Mouse (Mus musculus): Measurements from ENCODE around the gene Birc2. TPM values are rescaled to one million over a fixed set of nuclear protein-coding genes. Genes with fewer than 3 reads are reported as not detected.

Birc2 gene
- polyA plus RNA-seq, 1 experiment from 2014 or later = 45.5 TPM

DNA sequence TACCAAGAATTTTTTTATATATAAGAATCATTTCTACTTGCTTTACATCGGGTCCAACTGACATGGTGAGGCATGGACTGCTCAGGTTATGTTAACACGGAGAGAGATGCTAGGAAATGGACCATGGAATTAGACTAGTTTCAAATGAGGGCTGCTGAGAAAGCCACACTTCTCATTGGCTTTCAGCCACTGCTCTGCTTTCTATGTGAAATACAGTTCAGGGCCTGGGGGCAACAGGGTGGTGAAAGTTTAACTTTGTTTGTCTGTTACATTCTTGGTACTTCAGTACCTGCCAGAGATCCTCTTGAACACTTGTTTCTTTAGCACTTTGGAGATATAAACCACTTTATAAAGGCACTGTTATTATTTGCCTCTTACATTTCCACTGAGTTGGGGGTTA lies 43.3 kb downstream of the Birc2 start:
- Histone ChIP-seq H3K9ac (no peak overlapping the region), H3K4me1 (no peaks in the 10 kb centered on the region), H3K4me2 (replicated peaks) (no peak overlapping the region), H3K27me3 (no peaks in the 10 kb centered on the region), H3K9me3 (replicated peaks) (no peaks in the 10 kb centered on the region), H3K4me3 (no peak overlapping the region), H3K27ac (no peak overlapping the region), H3K36me3 (peaks cover 25% of the 10 kb centered on the region)
- WGBS = 83% methylated on average over 2 of the region's 2 CpGs
- no peak for ATAC-seq (ENCODE audit: low FRiP score)

DNA sequence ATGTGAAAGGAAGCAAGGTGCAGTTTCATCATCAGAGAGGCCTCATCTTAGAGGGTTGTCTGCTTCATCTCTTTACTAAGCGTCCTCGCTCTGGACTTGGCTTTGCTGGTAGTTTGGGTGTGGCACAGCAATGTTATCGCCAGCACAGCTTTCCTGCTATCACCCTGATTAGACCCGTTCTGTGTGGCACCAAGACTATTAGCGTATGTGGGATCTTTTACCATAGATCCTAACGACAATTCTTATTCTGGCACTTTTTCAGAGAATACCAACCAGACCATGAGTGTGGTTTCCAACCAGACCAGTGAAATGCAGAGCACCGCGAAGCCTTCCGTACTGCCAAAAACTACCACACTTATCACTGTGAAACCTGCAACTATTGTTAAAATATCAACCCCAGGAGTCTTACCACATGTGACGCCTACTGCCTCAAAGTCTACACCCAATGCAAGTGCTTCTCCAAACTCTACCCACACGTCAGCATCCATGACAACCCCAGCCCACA lies 46.2 kb downstream of the Birc2 start:
- Histone ChIP-seq H3K36me3 (peaks cover 25% of the 10 kb centered on the region), H3K4me2 (replicated peaks) (no peak overlapping the region), H3K27ac (no peak overlapping the region), H3K4me1 (peaks cover 5% of the 10 kb centered on the region), H3K4me3 (no peak overlapping the region), H3K9ac (no peak overlapping the region), H3K9me3 (replicated peaks) (no peaks in the 10 kb centered on the region), H3K27me3 (no peaks in the 10 kb centered on the region)
- WGBS = 92% methylated on average over 11 of the region's 11 CpGs
- ATAC-seq (ENCODE audit: low FRiP score) = no peak

DNA sequence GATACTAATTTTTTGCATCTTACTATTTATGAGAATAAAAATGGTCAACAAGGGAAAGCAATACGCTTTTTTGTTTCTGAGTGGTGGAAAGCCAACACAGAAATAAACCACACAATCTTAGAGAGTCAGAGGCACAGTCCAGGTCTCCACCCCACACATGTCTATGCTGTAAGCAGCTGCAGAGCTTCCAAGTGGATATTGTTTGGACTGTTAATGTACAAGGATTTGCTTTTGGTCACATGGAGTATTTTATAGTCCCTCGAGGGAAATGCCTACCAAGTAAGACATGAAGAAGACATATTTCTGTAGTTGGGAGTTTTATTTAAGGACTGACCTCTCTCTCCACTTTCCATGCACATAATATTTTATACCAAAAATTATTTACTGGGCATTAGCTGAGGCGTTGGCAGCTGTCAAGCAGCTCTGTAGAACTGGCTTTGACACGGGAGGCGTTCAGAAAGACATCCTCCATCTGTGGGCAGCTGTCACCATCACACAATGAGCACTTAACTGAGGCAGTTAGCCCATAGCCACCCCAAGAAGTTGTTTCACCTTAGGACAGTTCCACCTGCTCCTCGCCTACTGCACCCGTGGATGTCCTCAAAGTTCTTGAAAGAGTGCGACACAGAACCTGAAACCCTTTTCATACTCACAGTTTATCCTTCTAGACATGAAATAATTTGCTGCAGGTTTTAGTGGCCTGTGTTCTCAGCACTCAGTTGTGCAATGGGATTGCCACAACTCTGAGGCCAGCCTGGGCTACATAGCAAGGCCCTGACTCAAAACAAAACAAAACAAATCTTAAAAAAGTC lies 46.9 kb downstream of the Birc2 start:
- Histone ChIP-seq H3K27me3 (no peaks in the 10 kb centered on the region), H3K36me3 (peaks cover 25% of the 10 kb centered on the region), H3K9me3 (replicated peaks) (no peaks in the 10 kb centered on the region), H3K9ac (no peak overlapping the region), H3K4me1 (peaks cover 7% of the 10 kb centered on the region), H3K4me2 (replicated peaks) (no peak overlapping the region), H3K4me3 (no peak overlapping the region), H3K27ac (no peak overlapping the region)
- 94% methylated on average over 8 of the region's 8 CpGs for WGBS
- no peak for ATAC-seq (ENCODE audit: low FRiP score)

DNA sequence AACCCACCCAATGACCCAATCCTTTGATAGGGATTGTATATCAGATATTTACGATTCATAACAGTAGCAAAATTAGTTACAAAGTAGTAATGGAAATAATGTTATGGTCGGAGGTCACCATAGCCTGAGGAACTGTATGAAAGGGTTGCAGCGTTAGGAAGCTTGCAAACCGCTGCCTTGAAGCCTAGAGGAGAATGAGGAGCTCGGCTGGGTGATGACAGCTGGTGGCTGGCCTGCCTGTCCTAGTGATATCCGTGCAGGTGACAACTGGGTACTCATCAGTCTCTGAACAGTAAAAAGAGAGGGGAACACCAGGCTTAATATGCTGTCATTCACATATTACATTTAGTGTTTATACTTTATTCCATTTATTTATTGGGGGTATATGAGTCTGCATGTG lies 48.5 kb downstream of the Birc2 start:
- Histone ChIP-seq H3K9ac (no peak overlapping the region), H3K4me3 (no peak overlapping the region), H3K9me3 (replicated peaks) (no peaks in the 10 kb centered on the region), H3K4me1 (peaks cover 14% of the 10 kb centered on the region), H3K27ac (no peak overlapping the region), H3K4me2 (replicated peaks) (no peak overlapping the region), H3K27me3 (no peaks in the 10 kb centered on the region), H3K36me3 (peaks cover 25% of the 10 kb centered on the region)
- ATAC-seq (ENCODE audit: low FRiP score) = no peak
- 88% methylated on average over 6 of the region's 6 CpGs for WGBS

DNA sequence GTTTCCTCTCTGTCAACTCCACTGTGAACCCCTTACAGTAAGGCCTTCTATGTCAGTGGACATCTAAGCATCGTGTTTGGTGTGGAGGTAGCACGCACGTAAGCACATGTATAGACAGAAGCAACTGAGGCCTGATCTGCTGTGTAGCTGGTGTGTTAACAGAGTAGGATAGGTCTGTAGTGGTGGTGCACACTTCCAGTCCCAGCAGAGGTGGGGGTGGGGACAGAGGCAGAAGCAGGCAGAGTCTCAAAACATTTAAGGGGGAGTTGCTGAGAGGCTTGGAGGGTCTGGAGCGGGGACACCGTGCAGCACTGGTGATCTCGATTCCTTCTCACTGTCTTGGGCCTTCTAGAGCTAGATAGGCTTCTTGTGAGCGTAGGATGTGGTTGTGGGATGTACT lies 50.8 kb downstream of the Birc2 start:
- Histone ChIP-seq H3K4me1 (peaks cover 14% of the 10 kb centered on the region), H3K4me3 (no peak overlapping the region), H3K27ac (no peak overlapping the region), H3K27me3 (no peaks in the 10 kb centered on the region), H3K4me2 (replicated peaks) (no peak overlapping the region), H3K36me3 (0 out of 2 replicates have a peak, but pooled peaks cover 9% of the 10 kb centered on the region), H3K9me3 (replicated peaks) (no peaks in the 10 kb centered on the region), H3K9ac (no peak overlapping the region)
- ATAC-seq (ENCODE audit: low FRiP score) = no peak; the same call in 1 of the 2 replicates
- WGBS = 87% methylated on average over 7 of the region's 7 CpGs

DNA sequence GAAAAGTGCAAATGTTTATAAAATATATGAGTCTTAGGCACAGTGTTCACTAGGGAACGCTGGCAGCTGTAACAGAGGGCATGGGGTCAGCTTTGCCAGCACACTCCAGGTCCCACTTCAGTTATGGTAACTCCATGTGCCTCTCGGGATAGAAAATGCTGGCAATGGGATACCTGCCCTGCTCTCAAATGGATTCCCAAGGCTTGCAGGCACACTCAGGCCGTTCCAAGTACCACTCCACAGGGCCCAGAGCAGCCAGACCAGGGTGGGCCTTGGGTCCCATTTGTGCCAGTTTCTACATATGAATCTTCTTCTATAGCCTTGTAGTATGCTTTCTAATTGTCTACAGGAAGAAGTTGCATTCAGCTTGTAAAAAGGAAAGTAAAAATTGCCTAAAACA lies 51.5 kb downstream of the Birc2 start:
- no peaks in the 10 kb centered on the region for H3K9me3 ChIP-seq (replicated peaks)
- H3K27ac ChIP-seq = no peak overlapping the region
- H3K4me3 ChIP-seq = no peak overlapping the region
- no peak overlapping the region for H3K9ac ChIP-seq
- 84% methylated on average over 3 of the region's 3 CpGs for WGBS
- 0 out of 2 replicates have a peak, but pooled peaks cover 3% of the 10 kb centered on the region for H3K36me3 ChIP-seq
- no peaks in the 10 kb centered on the region for H3K27me3 ChIP-seq
- H3K4me2 ChIP-seq (replicated peaks) = no peak overlapping the region
- no peak for ATAC-seq (ENCODE audit: low FRiP score)
- H3K4me1 ChIP-seq = peaks cover 14% of the 10 kb centered on the region

DNA sequence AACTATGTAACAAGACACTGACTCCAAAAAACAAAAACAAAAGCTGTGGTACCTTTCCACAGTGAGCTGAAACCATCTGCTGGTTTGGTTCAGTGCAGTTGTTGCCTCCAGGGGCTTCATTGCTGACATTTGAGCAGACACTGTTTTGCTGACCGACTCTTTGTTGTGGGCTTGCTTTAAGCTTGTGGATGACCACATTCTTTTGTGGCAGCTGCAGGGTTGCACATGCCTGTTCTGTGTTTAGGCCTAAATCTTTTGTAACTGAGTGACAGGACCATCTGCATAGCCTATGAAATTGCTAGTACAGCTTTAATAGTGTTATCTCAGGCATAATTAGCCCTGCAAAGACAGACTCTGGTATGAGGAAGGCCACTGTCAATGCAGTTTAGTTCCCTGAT lies 52.2 kb downstream of the Birc2 start:
- ATAC-seq (ENCODE audit: low FRiP score) = peak; percentile 55
- WGBS = 31% methylated on average over 1 of the region's 1 CpGs
- H3K27ac ChIP-seq = peak overlapping the region; percentile 48

DNA sequence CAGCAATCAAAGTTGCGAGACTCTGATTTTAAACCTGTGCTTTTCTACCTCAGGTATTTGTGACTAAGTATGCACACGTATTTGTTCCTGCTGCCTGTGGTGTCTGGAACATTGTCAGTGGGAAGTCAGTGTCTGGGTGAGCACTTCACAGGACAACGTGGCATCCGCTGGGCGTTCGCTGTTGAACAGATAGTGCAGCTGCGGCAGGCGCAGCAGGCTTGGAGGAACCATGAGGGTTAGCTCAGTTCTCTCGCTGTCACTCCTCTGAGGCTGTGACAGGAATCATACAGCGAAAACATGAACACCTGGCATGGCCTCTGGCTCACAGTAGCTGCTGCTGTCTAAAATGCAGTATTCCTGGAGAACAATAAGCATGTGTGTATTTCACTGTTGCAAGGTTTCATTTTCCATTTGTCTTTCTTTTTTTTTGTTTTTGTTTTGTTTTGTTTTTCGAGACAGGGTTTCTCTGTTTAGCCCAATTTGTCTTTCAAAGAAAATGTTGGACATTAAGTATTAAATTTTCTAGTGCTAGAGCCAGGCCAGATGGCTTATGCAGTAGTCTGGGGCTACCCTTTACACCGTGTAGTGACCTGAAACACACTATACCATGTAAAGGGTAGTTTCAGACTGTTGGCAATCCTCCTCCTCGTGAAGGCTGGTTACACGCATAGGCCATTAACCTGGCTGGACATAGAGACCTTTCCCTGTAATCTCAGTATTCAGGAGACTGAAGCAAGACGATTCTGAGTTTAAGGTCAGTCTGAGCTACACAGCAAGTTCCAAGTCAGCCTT lies 52.8 kb downstream of the Birc2 start:
- 79% methylated on average over 15 of the region's 15 CpGs for WGBS
- ATAC-seq (ENCODE audit: low FRiP score) = no peak
- no peak overlapping the region for H3K4me2 ChIP-seq (replicated peaks)
- no peak overlapping the region for H3K4me3 ChIP-seq
- no peak overlapping the region for H3K9ac ChIP-seq
- peaks cover 14% of the 10 kb centered on the region for H3K4me1 ChIP-seq
- H3K27me3 ChIP-seq = no peaks in the 10 kb centered on the region
- H3K9me3 ChIP-seq (replicated peaks) = no peaks in the 10 kb centered on the region
- no peaks in the 10 kb centered on the region for H3K36me3 ChIP-seq
- peak overlapping the region; percentile 48 for H3K27ac ChIP-seq

More for the DNA sequence above, 52.2 kb downstream of the Birc2 start:
- no peaks in the 10 kb centered on the region for H3K9me3 ChIP-seq (replicated peaks)
- no peaks in the 10 kb centered on the region for H3K27me3 ChIP-seq
- H3K9ac ChIP-seq = no peak overlapping the region
- no peak overlapping the region for H3K4me3 ChIP-seq
- peaks cover 14% of the 10 kb centered on the region for H3K4me1 ChIP-seq
- H3K4me2 ChIP-seq (replicated peaks) = no peak overlapping the region
- no peaks in the 10 kb centered on the region for H3K36me3 ChIP-seq

DNA sequence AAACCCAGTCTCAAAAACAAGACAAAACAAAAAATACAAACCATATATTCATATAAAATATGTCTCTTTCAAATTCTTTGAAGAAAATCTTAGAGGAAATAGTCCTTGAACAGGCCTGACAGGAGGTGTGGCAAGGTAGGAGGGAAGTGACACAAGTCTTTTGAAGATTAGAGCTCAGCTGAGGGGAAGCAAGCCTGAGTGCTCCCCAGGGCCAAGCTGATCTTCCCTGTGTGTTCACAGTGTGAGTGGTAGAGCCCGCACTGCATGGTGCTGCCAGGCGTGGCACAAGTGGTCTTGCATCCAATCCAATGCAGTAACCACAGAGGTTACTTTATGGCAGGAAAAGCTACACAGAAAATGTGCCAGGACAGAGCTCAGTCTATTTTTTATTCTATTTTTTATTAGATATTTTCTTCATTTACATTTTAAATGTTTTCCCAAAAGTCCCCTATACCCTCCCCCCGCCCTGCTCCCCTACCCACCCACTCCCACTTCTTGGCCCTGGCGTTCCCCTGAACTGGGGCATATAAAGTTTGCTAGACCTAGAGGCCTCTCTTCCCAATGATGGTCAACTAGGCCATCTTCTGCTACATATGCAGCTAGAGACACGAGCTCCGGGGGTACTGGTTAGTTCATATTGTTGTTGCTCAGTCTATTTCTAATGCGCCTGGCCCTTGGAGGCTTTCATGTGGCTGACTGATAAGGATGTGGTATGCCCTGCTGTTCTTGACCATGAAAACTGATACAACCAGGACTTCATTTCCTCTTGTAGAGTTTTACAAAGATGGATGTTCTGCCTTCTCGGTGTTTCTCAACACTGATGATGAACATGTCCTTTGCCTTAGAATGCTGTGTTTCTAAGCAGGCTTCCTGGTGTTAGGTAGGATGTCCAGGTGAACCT lies 56.4 kb downstream of the Birc2 start:
- no peaks in the 10 kb centered on the region for H3K27me3 ChIP-seq
- no peak for ATAC-seq (ENCODE audit: low FRiP score)
- H3K4me1 ChIP-seq = peaks cover 9% of the 10 kb centered on the region; the same call in 1 of the 2 replicates
- 0 out of 2 replicates have a peak, but pooled peaks cover 5% of the 10 kb centered on the region for H3K36me3 ChIP-seq
- H3K9me3 ChIP-seq (replicated peaks) = no peaks in the 10 kb centered on the region
- no peak overlapping the region for H3K4me2 ChIP-seq (replicated peaks)
- WGBS = 92% methylated on average over 8 of the region's 8 CpGs
- no peak overlapping the region for H3K9ac ChIP-seq
- no peak overlapping the region for H3K27ac ChIP-seq
- no peak overlapping the region for H3K4me3 ChIP-seq

DNA sequence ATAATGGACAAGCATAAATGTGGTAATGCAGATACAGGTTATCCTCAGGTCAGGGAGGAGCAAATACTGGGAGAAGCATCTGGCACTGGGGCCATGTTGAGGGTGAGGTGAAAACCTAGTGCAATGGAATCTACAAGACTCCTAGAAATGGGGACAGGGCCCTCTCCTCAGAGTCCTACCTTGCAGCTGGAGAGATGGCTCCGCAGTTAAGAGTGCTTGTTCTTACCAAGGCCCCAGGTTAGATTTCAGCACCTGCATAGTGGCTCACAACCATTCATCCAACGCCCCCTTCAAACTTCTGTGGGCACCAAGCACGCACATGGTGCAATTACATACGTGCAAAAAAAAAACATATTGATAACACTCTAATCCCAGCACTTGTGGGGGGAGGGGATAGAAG lies 57.1 kb downstream of the Birc2 start:
- Histone ChIP-seq H3K4me2 (replicated peaks) (no peak overlapping the region), H3K27me3 (no peaks in the 10 kb centered on the region), H3K4me1 (0 out of 2 replicates have a peak, but pooled peaks cover 6% of the 10 kb centered on the region), H3K9ac (no peak overlapping the region), H3K9me3 (replicated peaks) (no peaks in the 10 kb centered on the region), H3K4me3 (no peak overlapping the region), H3K27ac (no peak overlapping the region), H3K36me3 (0 out of 2 replicates have a peak, but pooled peaks cover 5% of the 10 kb centered on the region)
- 94% methylated on average over 4 of the region's 4 CpGs for WGBS
- no peak for ATAC-seq (ENCODE audit: low FRiP score)

DNA sequence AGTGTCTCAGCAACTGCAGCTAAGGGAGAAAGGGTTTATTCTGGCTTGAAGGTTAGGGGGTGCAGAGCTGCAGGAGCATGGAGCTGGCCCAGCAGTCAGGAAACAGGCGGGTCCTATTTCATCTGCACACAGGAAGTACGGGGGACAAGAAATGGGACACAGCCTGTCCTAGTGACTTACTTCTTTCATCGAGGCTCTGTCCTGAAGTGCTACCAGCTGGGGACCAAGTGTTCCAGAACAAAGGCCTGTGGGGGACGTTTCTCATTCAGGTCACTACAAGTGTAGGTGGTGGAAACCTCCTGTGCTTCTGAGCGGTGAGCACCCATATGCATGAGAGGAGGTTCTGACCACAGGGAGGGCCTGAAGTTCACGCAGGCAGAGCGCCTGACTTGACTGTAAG lies 58.1 kb downstream of the Birc2 start:
- H3K4me1 ChIP-seq = no peaks in the 10 kb centered on the region
- no peaks in the 10 kb centered on the region for H3K9me3 ChIP-seq (replicated peaks)
- no peak for ATAC-seq (ENCODE audit: low FRiP score)
- WGBS = 80% methylated on average over 7 of the region's 7 CpGs
- no peak overlapping the region for H3K4me3 ChIP-seq
- no peak overlapping the region for H3K27ac ChIP-seq
- no peak overlapping the region for H3K9ac ChIP-seq
- no peak overlapping the region for H3K4me2 ChIP-seq (replicated peaks)
- no peaks in the 10 kb centered on the region for H3K27me3 ChIP-seq
- 0 out of 2 replicates have a peak, but pooled peaks cover 5% of the 10 kb centered on the region for H3K36me3 ChIP-seq

All from hindbrain, embryonic 12.5 days (tissue).